Mouse (Mus musculus): ENCODE measurements around the gene Fnip1. TPM values are rescaled to one million over a fixed set of nuclear protein-coding genes. Genes with fewer than 3 reads are reported as not detected.
A peak's percentile ranks its signal among the peaks of the same experiment; 100 is the strongest.

The Fnip1 gene
- polyA plus RNA-seq, 1 experiment from 2014 or later: 6.0 TPM

- TF ChIP-seq CTCF (IDR thresholded peaks at IDR 0.05; ENCODE audit: low read depth): no peak
- no peak overlapping the region for H3K4me2 ChIP-seq (replicated peaks; ENCODE audit: low read depth)
- no peaks in the 10 kb centered on the region for H3K9me3 ChIP-seq (ENCODE audit: control insufficient read depth)
- no peak overlapping the region for H3K27ac ChIP-seq (ENCODE audit: low read depth, low read length)
- no peak overlapping the region for H3K9ac ChIP-seq (ENCODE audit: low read depth, low read length)
- no peaks in the 10 kb centered on the region for H3K4me1 ChIP-seq (replicated peaks; ENCODE audit: control insufficient read depth, insufficient read depth, low read length)
- no peaks in the 10 kb centered on the region for H3K27me3 ChIP-seq (replicated peaks; ENCODE audit: control insufficient read depth, insufficient read depth, low read length)
- WGBS: 60% methylated on average over 12 of the region's 12 CpGs
- no peaks in the 10 kb centered on the region for H3K36me3 ChIP-seq (ENCODE audit: control insufficient read depth, insufficient read depth)
- H3K4me3 ChIP-seq (ENCODE audit: low read depth, low read length): no peak overlapping the region
- no peak for ATAC-seq
These were observed 10.2 kb upstream of the Fnip1 start for GRCm38 (mm10) chr11:54427695-54428352.

- H3K9ac ChIP-seq (ENCODE audit: low read depth, low read length): no peak overlapping the region
These were observed 8.8 kb upstream of the Fnip1 start for GRCm38 (mm10) chr11:54429224-54429623.

GRCm38 (mm10) chr11:54435797-54436196 lies 2.2 kb upstream of the Fnip1 start:
- ATAC-seq: no peak
- no peak for TF ChIP-seq CTCF (IDR thresholded peaks at IDR 0.05; ENCODE audit: low read depth)
- no peaks in the 10 kb centered on the region for H3K4me1 ChIP-seq (replicated peaks; ENCODE audit: control insufficient read depth, insufficient read depth, low read length)

More at GRCm38 (mm10) chr11:54429224-54429623, 8.8 kb upstream of the Fnip1 start:
- no peaks in the 10 kb centered on the region for H3K9me3 ChIP-seq (ENCODE audit: control insufficient read depth)
- H3K27ac ChIP-seq (ENCODE audit: low read depth, low read length): no peak overlapping the region
- H3K4me2 ChIP-seq (replicated peaks; ENCODE audit: low read depth): no peak overlapping the region
- H3K4me1 ChIP-seq (replicated peaks; ENCODE audit: control insufficient read depth, insufficient read depth, low read length): no peaks in the 10 kb centered on the region
- 67% methylated on average over 2 of the region's 2 CpGs for WGBS
- no peak overlapping the region for H3K4me3 ChIP-seq (ENCODE audit: low read depth, low read length)
- H3K27me3 ChIP-seq (replicated peaks; ENCODE audit: control insufficient read depth, insufficient read depth, low read length): no peaks in the 10 kb centered on the region
- TF ChIP-seq CTCF (IDR thresholded peaks at IDR 0.05; ENCODE audit: low read depth): no peak
- H3K36me3 ChIP-seq (ENCODE audit: control insufficient read depth, insufficient read depth): no peaks in the 10 kb centered on the region
- ATAC-seq: no peak

DNA sequence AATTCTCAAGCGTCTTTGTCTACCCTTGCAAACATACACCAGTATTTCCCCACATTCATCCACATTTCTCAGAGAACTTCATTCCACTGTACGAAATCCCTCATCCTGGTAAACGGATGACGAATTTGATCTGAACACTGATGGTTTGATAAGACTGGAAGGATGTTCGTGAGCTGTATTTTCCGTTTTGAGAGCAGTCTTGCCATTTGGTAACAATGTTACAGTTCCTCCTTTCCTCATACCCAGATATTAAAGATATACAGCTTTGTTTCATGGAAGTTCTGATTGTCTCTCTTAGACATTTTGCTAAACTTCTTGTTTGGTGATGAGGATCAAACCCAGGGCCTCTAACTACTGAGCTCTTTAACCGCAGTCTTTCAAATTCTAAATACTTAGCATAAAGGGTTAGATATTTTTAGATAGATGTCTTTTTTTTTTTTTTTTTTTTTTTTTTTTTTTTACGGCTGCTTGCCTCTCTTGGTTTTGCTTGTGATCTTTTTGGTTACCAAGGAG lies 633 bp upstream of the Fnip1 start:
- peak overlapping the region; percentile 92; the same call in 1 of the 2 replicates for H3K9ac ChIP-seq (ENCODE audit: low read depth, low read length)
- no peak for ATAC-seq
- 48% methylated on average over 8 of the region's 8 CpGs for WGBS
- H3K4me3 ChIP-seq (ENCODE audit: low read depth, low read length): peak overlapping the region; percentile 93
- no peaks in the 10 kb centered on the region for H3K4me1 ChIP-seq (replicated peaks; ENCODE audit: control insufficient read depth, insufficient read depth, low read length)
- H3K9me3 ChIP-seq (ENCODE audit: control insufficient read depth): no peaks in the 10 kb centered on the region
- TF ChIP-seq CTCF (IDR thresholded peaks at IDR 0.05; ENCODE audit: low read depth): no peak
- H3K27me3 ChIP-seq (replicated peaks; ENCODE audit: control insufficient read depth, insufficient read depth, low read length): no peaks in the 10 kb centered on the region
- H3K27ac ChIP-seq (ENCODE audit: low read depth, low read length): no peak overlapping the region
- H3K4me2 ChIP-seq (replicated peaks; ENCODE audit: low read depth): peak overlapping the region; percentile 73
- H3K36me3 ChIP-seq (ENCODE audit: control insufficient read depth, insufficient read depth): no peaks in the 10 kb centered on the region

More at GRCm38 (mm10) chr11:54435797-54436196, 2.2 kb upstream of the Fnip1 start:
- Histone ChIP-seq H3K27me3 (replicated peaks; ENCODE audit: control insufficient read depth, insufficient read depth, low read length) (no peaks in the 10 kb centered on the region), H3K9ac (ENCODE audit: low read depth, low read length) (no peak overlapping the region), H3K36me3 (ENCODE audit: control insufficient read depth, insufficient read depth) (no peaks in the 10 kb centered on the region), H3K4me3 (ENCODE audit: low read depth, low read length) (no peak overlapping the region), H3K4me2 (replicated peaks; ENCODE audit: low read depth) (no peak overlapping the region), H3K9me3 (ENCODE audit: control insufficient read depth) (no peaks in the 10 kb centered on the region), H3K27ac (ENCODE audit: low read depth, low read length) (no peak overlapping the region)
- WGBS: 100% methylated on average over 1 of the region's 1 CpGs

GRCm38 (mm10) chr11:54438366-54438781 lies 375 bp downstream of the Fnip1 start:
- no peak for TF ChIP-seq CTCF (IDR thresholded peaks at IDR 0.05; ENCODE audit: low read depth)
- Histone ChIP-seq H3K4me1 (replicated peaks; ENCODE audit: control insufficient read depth, insufficient read depth, low read length) (no peaks in the 10 kb centered on the region), H3K9me3 (ENCODE audit: control insufficient read depth) (no peaks in the 10 kb centered on the region), H3K36me3 (ENCODE audit: control insufficient read depth, insufficient read depth) (no peaks in the 10 kb centered on the region), H3K9ac (ENCODE audit: low read depth, low read length) (peak overlapping the region; percentile 92), H3K4me2 (replicated peaks; ENCODE audit: low read depth) (peak overlapping the region; percentile 73), H3K27ac (ENCODE audit: low read depth, low read length) (peak overlapping the region; percentile 79), H3K4me3 (ENCODE audit: low read depth, low read length) (peak overlapping the region; percentile 93), H3K27me3 (replicated peaks; ENCODE audit: control insufficient read depth, insufficient read depth, low read length) (no peaks in the 10 kb centered on the region)
- peak; percentile 77 for ATAC-seq
- WGBS: under 1% methylated on average over 47 of the region's 47 CpGs

DNA sequence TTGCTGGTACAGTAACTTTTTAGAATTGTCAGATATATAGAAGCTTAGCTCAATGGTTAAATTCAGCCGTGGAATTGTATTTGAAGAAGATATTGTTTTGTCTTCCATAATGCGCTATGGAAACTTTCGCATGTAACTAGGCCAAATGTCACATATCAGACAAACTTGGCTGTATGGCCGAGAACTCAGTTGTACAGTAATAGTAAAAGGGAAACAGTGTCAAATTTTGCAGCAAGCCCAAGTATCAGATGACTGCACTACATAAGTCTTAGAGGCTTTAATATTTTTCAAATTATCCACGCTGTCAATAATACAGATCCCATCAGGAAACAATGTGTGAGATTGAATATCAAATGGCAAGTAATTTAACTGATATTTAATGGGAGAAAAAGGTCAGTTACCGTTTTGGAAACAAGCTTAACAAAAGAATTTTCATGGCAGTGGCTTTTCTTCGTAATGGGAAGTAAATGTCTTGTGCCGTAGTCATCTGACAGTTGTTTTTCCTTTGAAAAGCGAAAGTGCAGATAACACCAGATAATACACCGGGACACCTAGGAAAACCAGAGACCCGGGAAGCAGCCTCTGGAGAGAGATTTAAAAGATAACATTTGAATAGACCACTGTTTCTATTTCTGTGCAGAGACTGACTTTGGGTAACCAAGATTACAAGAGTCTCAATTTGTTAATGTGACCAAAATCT lies 1.1 kb downstream of the Fnip1 start:
- no peak overlapping the region for H3K27ac ChIP-seq (ENCODE audit: low read depth, low read length)
- no peak for TF ChIP-seq CTCF (IDR thresholded peaks at IDR 0.05; ENCODE audit: low read depth)
- peak overlapping the region; percentile 92; the same call in 1 of the 2 replicates for H3K9ac ChIP-seq (ENCODE audit: low read depth, low read length)
- H3K4me2 ChIP-seq (replicated peaks; ENCODE audit: low read depth): peak overlapping the region; percentile 73
- no peaks in the 10 kb centered on the region for H3K27me3 ChIP-seq (replicated peaks; ENCODE audit: control insufficient read depth, insufficient read depth, low read length)
- ATAC-seq: no peak
- no peaks in the 10 kb centered on the region for H3K9me3 ChIP-seq (ENCODE audit: control insufficient read depth)
- no peaks in the 10 kb centered on the region for H3K36me3 ChIP-seq (ENCODE audit: control insufficient read depth, insufficient read depth)
- H3K4me3 ChIP-seq (ENCODE audit: low read depth, low read length): peak overlapping the region; percentile 93
- 9% methylated on average over 11 of the region's 11 CpGs for WGBS
- no peaks in the 10 kb centered on the region for H3K4me1 ChIP-seq (replicated peaks; ENCODE audit: control insufficient read depth, insufficient read depth, low read length)
